In genomic region chr11:80809993-80810821, GRCm38 (mm10) we compare ENCODE assay signal across 7 mouse cellular contexts. TPM values are rescaled to one million over a fixed set of nuclear protein-coding genes. Genes with fewer than 3 reads are reported as not detected.
DNase-seq lines count a peak whose midpoint lies in the region; ATAC-seq and TF ChIP-seq lines count a peak whose summit lies in the region.

Tmem98 (plus strand) TSS chr11:80810175.

- H3K4me2 ChIP-seq in embryonic facial prominence, embryonic 13.5 days: peak within 1 kb of the TSS; percentile 71
- H3K4me2 ChIP-seq in heart, postnatal 0 days (ENCODE audit: low read depth, low read length): peak within 1 kb of the TSS; percentile 82

- no peaks in the 10 kb centered on the region; the same call in 1 of the 2 replicates for H3K36me3 ChIP-seq in ES-E14 (ENCODE audit: control insufficient read depth, insufficient read depth, low read length, poor library complexity, severe bottlenecking)
- peaks cover 31% of the 10 kb centered on the region for H3K36me3 ChIP-seq in embryonic facial prominence, embryonic 13.5 days
- H3K36me3 ChIP-seq in heart, postnatal 0 days (replicated peaks; ENCODE audit: control insufficient read depth, insufficient read depth, low read length): peaks cover 22% of the 10 kb centered on the region

- peaks cover 0 to 21% of the 10 kb centered on the region in 2 experiments; a peak in 2 of 4 replicates for H3K4me1 ChIP-seq in ES-E14 (ENCODE audit: control insufficient read depth in 2 of 2, insufficient read depth in 2 of 2, low read length in 2 of 2, poor library complexity in 1 of 2)
- peaks cover 18% of the 10 kb centered on the region for H3K4me1 ChIP-seq in embryonic facial prominence, embryonic 13.5 days
- peaks cover 16% of the 10 kb centered on the region; the same call in 1 of the 2 replicates for H3K4me1 ChIP-seq in heart, postnatal 0 days (ENCODE audit: control insufficient read depth, insufficient read depth)

- WGBS in embryonic facial prominence, embryonic 13.5 days: under 1% methylated on average over 49 of the region's 54 CpGs
- under 1% methylated on average over 49 of the region's 54 CpGs for WGBS in heart, postnatal 0 days

- in situ Hi-C loops in ES-E14 (cut with MboI; ENCODE audit: low sequenced_read_pairs in 2 of 2, unreplicated experiment in 2 of 2): no loop called here

- H3K9ac ChIP-seq in ES-E14 (ENCODE audit: insufficient read depth, low read depth, low read length, poor library complexity, severe bottlenecking): peak within 1 kb of the TSS; percentile 77
- H3K9ac ChIP-seq in embryonic facial prominence, embryonic 13.5 days: peak within 1 kb of the TSS; percentile 89
- H3K9ac ChIP-seq in heart, postnatal 0 days (replicated peaks; ENCODE audit: low read depth, low read length): peak within 1 kb of the TSS; percentile 80

- peak within 1 kb of the TSS; percentile 61 to 72 for H3K4me3 ChIP-seq in ES-E14 (ENCODE audit: insufficient read depth in 1 of 2, low read depth in 1 of 2, low read length in 2 of 2, poor library complexity in 1 of 2, severe bottlenecking in 1 of 2)
- peak within 1 kb of the TSS; percentile 59 for H3K4me3 ChIP-seq in embryonic facial prominence, embryonic 13.5 days
- H3K4me3 ChIP-seq in heart, postnatal 0 days (ENCODE audit: low read depth, low read length): peak within 1 kb of the TSS; percentile 75

- TF ChIP-seq EP300 in heart, postnatal 0 days (IDR thresholded peaks at IDR 0.05; ENCODE audit: low read depth): no peak

- no peak within 1 kb of the TSS for H3K27ac ChIP-seq in ES-E14 (ENCODE audit: insufficient read depth, low read depth, low read length, poor library complexity, severe bottlenecking)
- H3K27ac ChIP-seq in embryonic facial prominence, embryonic 13.5 days: peak within 1 kb of the TSS; percentile 93
- H3K27ac ChIP-seq in heart, postnatal 0 days (ENCODE audit: low read depth): peak within 1 kb of the TSS; percentile 83

- DNase-seq in ES-E14 (ENCODE audit: low read depth, low spot score): no peak
- peak; percentile 36 for DNase-seq in ZHBTc4 (ENCODE audit: low read depth, low spot score)
- peak; percentile 44 for DNase-seq in heart, postnatal 0 days (ENCODE audit: low spot score)
- DNase-seq in layer of hippocampus, adult 9-11 months: peak; percentile 85
- DNase-seq in telencephalon, adult 2 months (ENCODE audit: low read depth, low spot score): peak; percentile 41

- no peaks in the 10 kb centered on the region for H3K9me3 ChIP-seq in ES-E14 (ENCODE audit: control insufficient read depth, insufficient read depth, low read depth, low read length)
- H3K9me3 ChIP-seq in embryonic facial prominence, embryonic 13.5 days: no peaks in the 10 kb centered on the region
- H3K9me3 ChIP-seq in heart, postnatal 0 days (replicated peaks; ENCODE audit: control insufficient read depth, low read length): no peaks in the 10 kb centered on the region

- no peak for TF ChIP-seq CTCF in heart, postnatal 0 days (IDR thresholded peaks at IDR 0.05; ENCODE audit: low read depth)

- no peaks in the 10 kb centered on the region for H3K27me3 ChIP-seq in embryonic facial prominence, embryonic 13.5 days
- no peaks in the 10 kb centered on the region for H3K27me3 ChIP-seq in heart, postnatal 0 days (ENCODE audit: control insufficient read depth, insufficient read depth, low read length)

- peak; percentile 75 for ATAC-seq in embryonic facial prominence, embryonic 13.5 days (ENCODE audit: insufficient number of reproducible peaks, insufficient read depth, low FRiP score, low TSS enrichment, low read depth)
- ATAC-seq in heart, postnatal 0 days (ENCODE audit: insufficient read depth, low read depth): peak; percentile 77
- ATAC-seq in megakaryocyte progenitor cell, adult 5-6 weeks (replicated peaks; ENCODE audit: poor library complexity): peak; percentile 13; the same call in 1 of the 2 replicates

TF ChIP-seq in ES-E14, 5 proteins besides CTCF, POLR2A, EP300 and RAD21:
- TF ChIP-seq ZC3H11A (IDR thresholded peaks at IDR 0.05; ENCODE audit: borderline replicate concordance, low read depth, low read length) (no peak), HCFC1 (IDR thresholded peaks at IDR 0.05; ENCODE audit: borderline replicate concordance, insufficient read depth, low read length) (no peak), ZNF384 (IDR thresholded peaks at IDR 0.05; ENCODE audit: low read depth, low read length) (no peak), MAFK (IDR thresholded peaks at IDR 0.05; ENCODE audit: insufficient read depth, low read depth, low read length) (no peak), CHD2 (IDR thresholded peaks at IDR 0.05; ENCODE audit: low read depth, low read length) (no peak)

RNA-seq across cellular contexts. Expression of gene Tmem98, which starts in this region (rescaled TPM):
- total RNA-seq in ES-E14 (2012; rRNA removed): 12.1 and 18.0 TPM in 2 replicates
- 106 and 107 TPM in 2 replicates for polyA plus RNA-seq in embryonic facial prominence, embryonic 13.5 days (2015; fragmentation: Nextera tagmentation; extraction: Ambion mirVana)
- 104 and 111 TPM in 2 replicates for total RNA-seq in heart, postnatal 0 days (2014; rRNA removed; ENCODE audit: low replicate concordance)
- polyA plus RNA-seq in heart, postnatal 0 days (2015; fragmentation: Nextera tagmentation; extraction: Ambion mirVana): 74.4 and 78.0 TPM in 2 replicates
- 2.6 and 2.8 TPM in 2 replicates for total RNA-seq in megakaryocyte progenitor cell, adult 5-6 weeks (2015)
- total RNA-seq in megakaryocyte progenitor cell, adult 5-6 weeks (2017): 1.0 and 4.2 TPM in 2 replicates

Comparison
In these comparisons a context has a peak if more than half of its experiments do, and no peak if none do; other contexts are left out.
1. ATAC-seq: peak in every context shown above with its lines; median percentile 77 in heart, postnatal 0 days; 75 in embryonic facial prominence, embryonic 13.5 days; 13 in megakaryocyte progenitor cell, adult 5-6 weeks.